Mouse (Mus musculus) forebrain, embryonic 13.5 days (tissue): ENCODE measurements at regions not wholly inside any gene's neighbourhood (a gene's known extent, or its start where the extent isn't known, plus 50 kb on each side); places are given as distances from the start of the nearest gene placed in this dataset.
A peak's percentile ranks its signal among the peaks of the same experiment; 100 is the strongest.

Source experiments
- ATAC-seq: fragments of 200-750 bp; cut with Nextera tagmentation; 2 replicates; pipeline ENCODE4 v1.8.0; 2017
- H3K27ac ChIP-seq: fragments of 300-500 bp; sonication (generic); 2 replicates; pipeline ENCODE4 v1.5.1; 2015; ENCODE audit warnings: inconsistent platforms, mild to moderate bottlenecking, moderate library complexity
- H3K27me3 ChIP-seq: fragments of 300-500 bp; sonication (generic); 2 replicates; pipeline ENCODE4 v1.6.1; 2015; ENCODE audit warnings: mild to moderate bottlenecking, inconsistent platforms
- H3K36me3 ChIP-seq: fragments of 300-500 bp; sonication (generic); 2 replicates; pipeline ENCODE4 v1.6.1; 2015; ENCODE audit warnings: mild to moderate bottlenecking, inconsistent platforms; ENCODE audit not compliant: poor library complexity, severe bottlenecking
- H3K4me1 ChIP-seq: fragments of 300-500 bp; sonication (generic); 2 replicates; pipeline ENCODE4 v1.6.1; 2015; ENCODE audit warnings: inconsistent platforms
- H3K4me2 ChIP-seq: fragments of 300-500 bp; sonication (generic); 2 replicates; pipeline ENCODE4 v1.6.1; 2015; ENCODE audit warnings: inconsistent platforms, mild to moderate bottlenecking, moderate library complexity
- H3K4me3 ChIP-seq: fragments of 300-500 bp; sonication (generic); 2 replicates; pipeline ENCODE4 v1.5.1; 2015; ENCODE audit warnings: mild to moderate bottlenecking, inconsistent platforms
- H3K9ac ChIP-seq: fragments of 300-500 bp; sonication (generic); 2 replicates; pipeline ENCODE4 v1.6.1; 2015; ENCODE audit warnings: mild to moderate bottlenecking, inconsistent platforms
- H3K9me3 ChIP-seq: fragments of 300-500 bp; sonication (generic); replicated peaks from 2 replicates; pipeline ENCODE4 v1.6.1; 2016; ENCODE audit warnings: inconsistent platforms
- WGBS: fragments of 180-500 bp; shearing (Covaris S2); methylation state at CpG from one replicate; pipeline ENCODE4 v1.1.7; 2015; 5-methylcytosine and 5-hydroxymethylcytosine counted together

DNA sequence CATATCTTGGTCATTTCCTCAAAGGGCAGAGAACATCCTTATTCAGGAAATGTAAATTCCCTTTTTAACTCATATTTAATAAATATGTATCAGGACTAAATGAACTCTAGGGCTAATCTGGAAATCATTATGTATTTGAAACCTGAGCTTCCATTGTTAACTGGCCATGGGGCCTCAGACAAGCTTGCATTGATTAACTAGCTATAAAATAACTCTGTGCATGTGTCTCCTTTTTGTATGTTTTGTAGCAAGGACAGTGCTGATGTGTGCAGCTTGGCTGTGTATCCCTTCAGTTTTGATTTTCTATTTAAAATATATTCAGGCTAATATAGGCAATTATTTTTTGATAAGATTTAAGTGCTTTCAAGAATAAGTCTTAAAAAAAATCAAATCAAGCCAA lies 574.1 kb downstream of the Ncam2 start:
- Histone ChIP-seq H3K27me3 (no peaks in the 10 kb centered on the region), H3K27ac (no peak overlapping the region), H3K9ac (no peak overlapping the region), H3K4me3 (no peak overlapping the region), H3K36me3 (no peaks in the 10 kb centered on the region), H3K9me3 (no peaks in the 10 kb centered on the region), H3K4me1 (no peaks in the 10 kb centered on the region), H3K4me2 (no peak overlapping the region)
- ATAC-seq, result no peak

DNA sequence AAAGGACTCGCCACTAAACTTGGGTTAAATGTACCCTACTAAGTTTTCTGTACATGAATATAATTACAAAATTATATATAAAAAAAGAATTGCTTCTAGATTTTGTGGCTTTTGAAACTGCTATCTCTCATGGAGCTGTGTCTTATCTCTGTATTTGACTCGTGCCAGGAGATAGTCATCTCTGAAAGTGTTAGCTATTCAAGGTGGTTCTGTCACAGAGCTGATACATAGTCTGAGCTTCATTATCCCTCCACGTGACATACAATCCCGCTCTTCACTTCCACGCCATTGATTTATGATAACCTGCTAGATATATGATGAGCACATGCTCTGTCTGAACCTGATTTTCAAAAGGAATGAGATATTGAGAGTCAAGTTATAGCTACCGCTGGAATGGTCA lies 593.5 kb downstream of the Ncam2 start:
- H3K4me2 ChIP-seq, result no peak overlapping the region
- no peaks in the 10 kb centered on the region for H3K4me1 ChIP-seq
- no peak overlapping the region for H3K4me3 ChIP-seq
- no peak overlapping the region for H3K9ac ChIP-seq
- 94% methylated on average over 6 of the region's 6 CpGs for WGBS
- H3K27ac ChIP-seq, result no peak overlapping the region
- no peaks in the 10 kb centered on the region for H3K36me3 ChIP-seq
- H3K9me3 ChIP-seq, result no peaks in the 10 kb centered on the region
- ATAC-seq, result no peak
- no peaks in the 10 kb centered on the region for H3K27me3 ChIP-seq

DNA sequence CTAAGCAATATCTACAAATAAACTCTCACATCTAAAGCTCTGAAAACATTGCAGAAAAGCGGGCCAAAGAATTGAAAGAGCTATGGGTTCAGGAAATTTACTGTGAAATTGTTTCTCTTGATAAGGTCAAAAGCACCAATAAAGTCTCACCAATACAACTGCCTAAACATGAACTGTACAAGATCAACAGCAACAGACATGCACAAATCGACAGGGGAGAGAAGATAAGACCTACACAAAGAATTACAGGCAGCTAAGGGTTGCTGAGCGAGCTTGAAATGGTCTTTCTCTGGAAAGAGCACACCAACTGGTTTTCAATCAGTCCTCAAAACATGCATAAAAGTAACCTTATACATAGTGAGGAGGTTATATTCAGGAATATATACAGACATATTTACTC lies 616.4 kb downstream of the Ncam2 start:
- Histone ChIP-seq H3K9ac (no peak overlapping the region), H3K4me3 (no peak overlapping the region), H3K4me2 (no peak overlapping the region), H3K4me1 (no peaks in the 10 kb centered on the region), H3K36me3 (no peaks in the 10 kb centered on the region), H3K27ac (no peak overlapping the region), H3K9me3 (no peaks in the 10 kb centered on the region), H3K27me3 (no peaks in the 10 kb centered on the region)
- no peak for ATAC-seq
- 83% methylated on average over 3 of the region's 3 CpGs for WGBS

DNA sequence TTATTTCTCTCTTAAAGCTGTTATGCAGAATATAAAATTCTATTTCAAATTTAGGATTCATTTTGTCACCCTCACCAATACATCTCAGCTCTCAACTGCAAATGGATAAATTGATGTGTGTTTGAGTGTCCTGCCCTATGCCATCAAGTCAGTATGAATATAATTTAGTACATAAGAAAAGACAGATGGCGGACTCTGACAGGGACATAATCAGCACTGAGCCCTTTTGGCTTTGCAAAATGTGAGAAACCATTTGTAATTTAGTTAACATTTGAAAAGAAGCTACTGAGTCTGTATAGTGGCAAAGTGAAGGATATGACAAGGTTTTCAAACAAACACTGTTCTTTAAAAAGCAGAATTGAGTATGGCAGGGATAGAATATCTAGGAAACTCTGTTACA lies 638.1 kb downstream of the Ncam2 start:
- H3K27me3 ChIP-seq, result no peaks in the 10 kb centered on the region
- ATAC-seq, result peak; percentile 57; the same call in 1 of the 2 replicates
- H3K4me2 ChIP-seq, result no peak overlapping the region
- H3K9ac ChIP-seq, result no peak overlapping the region
- no peaks in the 10 kb centered on the region for H3K4me1 ChIP-seq
- H3K27ac ChIP-seq, result no peak overlapping the region
- 76% methylated on average over 1 of the region's 1 CpGs for WGBS
- H3K9me3 ChIP-seq, result no peaks in the 10 kb centered on the region
- no peak overlapping the region for H3K4me3 ChIP-seq
- H3K36me3 ChIP-seq, result no peaks in the 10 kb centered on the region

DNA sequence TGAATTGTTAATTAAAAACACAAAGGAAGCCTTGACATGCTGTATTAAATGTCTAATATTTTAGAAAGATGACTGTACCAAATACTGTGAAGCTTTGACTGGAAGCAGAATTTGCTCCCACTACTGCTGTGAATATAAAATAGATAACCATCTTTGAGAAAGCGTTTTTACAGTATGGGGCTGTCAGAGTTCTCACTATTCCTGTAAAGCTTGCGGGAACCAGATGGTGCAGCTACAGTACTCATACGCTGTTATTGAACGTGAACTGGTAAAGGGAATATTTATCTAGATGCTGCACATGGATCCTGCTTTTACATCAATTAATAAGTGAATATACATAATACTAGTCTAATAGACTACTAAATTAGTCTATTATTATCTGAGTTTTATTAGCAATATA lies 679.2 kb downstream of the Ncam2 start:
- ATAC-seq, result peak; percentile 79; the same call in 1 of the 2 replicates
- H3K9ac ChIP-seq, result no peak overlapping the region
- no peaks in the 10 kb centered on the region for H3K4me1 ChIP-seq
- no peaks in the 10 kb centered on the region for H3K27me3 ChIP-seq
- 83% methylated on average over 4 of the region's 4 CpGs for WGBS
- no peak overlapping the region for H3K4me2 ChIP-seq
- no peak overlapping the region for H3K4me3 ChIP-seq
- H3K36me3 ChIP-seq, result no peaks in the 10 kb centered on the region
- no peaks in the 10 kb centered on the region for H3K9me3 ChIP-seq
- H3K27ac ChIP-seq, result no peak overlapping the region
